Mouse (Mus musculus) hindbrain, embryonic 16.5 days (tissue): ENCODE data around the gene Kif22. TPM values are rescaled to one million over a fixed set of nuclear protein-coding genes. Genes with fewer than 3 reads are reported as not detected.

Experiments used
- ATAC-seq: fragments of 200-750 bp; cut with Nextera tagmentation; 2 replicates; pipeline ENCODE4 v1.8.0; 2017; ENCODE audit warnings: moderate TSS enrichment, moderate library complexity
- H3K27ac ChIP-seq: fragments of 300-500 bp; sonication (generic); 2 replicates; pipeline ENCODE4 v1.5.1; 2014; ENCODE audit warnings: low read depth, mild to moderate bottlenecking, control low read depth, low read length, moderate library complexity
- H3K27me3 ChIP-seq: fragments of 300-500 bp; sonication (generic); replicated peaks from 2 replicates; pipeline ENCODE4 v1.6.1; 2014; ENCODE audit warnings: low read length; ENCODE audit not compliant: control insufficient read depth, insufficient read depth
- H3K36me3 ChIP-seq: fragments of 300-500 bp; sonication (generic); 2 replicates; pipeline ENCODE4 v1.6.1; 2014; ENCODE audit warnings: mild to moderate bottlenecking, low read length, moderate library complexity, mixed read lengths; ENCODE audit not compliant: control insufficient read depth, insufficient read depth
- H3K4me1 ChIP-seq: fragments of 300-500 bp; sonication (generic); 2 replicates; pipeline ENCODE4 v1.6.1; 2014; ENCODE audit warnings: low read depth, low read length; ENCODE audit not compliant: control insufficient read depth, insufficient read depth
- H3K4me2 ChIP-seq: fragments of 300-500 bp; sonication (generic); 2 replicates; pipeline ENCODE4 v1.6.1; 2014; ENCODE audit warnings: mild to moderate bottlenecking, low read length, control low read depth, moderate library complexity
- H3K4me3 ChIP-seq: fragments of 300-500 bp; sonication (generic); 2 replicates; pipeline ENCODE4 v1.5.1; 2014; ENCODE audit warnings: mild to moderate bottlenecking, low read length, control low read depth, moderate library complexity
- H3K9ac ChIP-seq: fragments of 300-500 bp; sonication (generic); 2 replicates; pipeline ENCODE4 v1.6.1; 2014; ENCODE audit warnings: low read depth, mild to moderate bottlenecking, control low read depth, low read length, moderate library complexity
- H3K9me3 ChIP-seq: fragments of 300-500 bp; sonication (generic); 2 replicates; pipeline ENCODE4 v1.6.1; 2014; ENCODE audit warnings: mild to moderate bottlenecking, low read length, moderate library complexity; ENCODE audit not compliant: control insufficient read depth
- WGBS: fragments of 180-500 bp; shearing (Covaris S2); extraction: QIAGEN DNeasy Blood & Tissue Kit; methylation state at CpG from one replicate; pipeline ENCODE4 v1.1.7; 2014; 5-methylcytosine and 5-hydroxymethylcytosine counted together
- microRNA-seq: library from miRNA; unstranded; fragments of <30 nt; microRNA quantifications from one replicate; pipeline ENCODE4, GENCODE M21; 2017
- polyA plus RNA-seq: library from polyadenylated mRNA; unstranded; fragments of >200 nt; fragmentation: Nextera tagmentation; extraction: Ambion mirVana; gene quantifications from 2 replicates; pipeline ENCODE4 v1.2.1, GENCODE M21; 2015

The Kif22 gene
- polyA plus RNA-seq, 1 experiment from 2014 or later = 22.2 TPM

DNA sequence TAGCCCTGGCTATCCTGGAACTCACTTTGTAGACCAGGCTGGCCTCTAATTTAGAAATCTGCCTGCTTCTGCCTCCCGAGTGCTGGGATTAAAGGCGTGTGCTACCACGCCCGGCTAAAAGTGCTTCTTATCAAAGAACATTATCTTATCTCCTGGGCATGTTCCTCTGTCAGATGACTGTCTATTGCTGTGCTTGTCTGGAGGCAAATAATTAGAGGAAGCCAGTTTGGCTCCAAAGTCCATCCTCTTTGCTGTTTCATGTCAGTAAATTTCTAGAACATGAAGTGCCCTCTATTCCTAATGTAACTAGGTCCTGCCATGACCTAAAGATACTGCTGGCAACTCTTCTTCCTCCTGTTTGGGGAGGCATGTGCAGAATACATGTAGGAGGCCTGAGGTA, 60.2 kb downstream of the Kif22 start:
- H3K9me3 ChIP-seq = no peaks in the 10 kb centered on the region
- H3K4me2 ChIP-seq = no peak overlapping the region
- H3K27me3 ChIP-seq = no peaks in the 10 kb centered on the region
- H3K4me3 ChIP-seq = no peak overlapping the region
- H3K9ac ChIP-seq = no peak overlapping the region
- H3K4me1 ChIP-seq = peaks cover 4% of the 10 kb centered on the region
- ATAC-seq = no peak
- H3K36me3 ChIP-seq = peaks cover 15% of the 10 kb centered on the region; the same call in 1 of the 2 replicates
- no peak overlapping the region for H3K27ac ChIP-seq
- WGBS = 99% methylated on average over 4 of the region's 4 CpGs

- Histone ChIP-seq H3K4me3 (no peak overlapping the region), H3K36me3 (peaks cover 15% of the 10 kb centered on the region; the same call in 1 of the 2 replicates), H3K9me3 (no peaks in the 10 kb centered on the region), H3K9ac (no peak overlapping the region), H3K27me3 (no peaks in the 10 kb centered on the region), H3K4me1 (peaks cover 6% of the 10 kb centered on the region), H3K27ac (no peak overlapping the region), H3K4me2 (no peak overlapping the region)
- 80% methylated on average over 2 of the region's 2 CpGs for WGBS
- ATAC-seq = no peak
Observed at GRCm38 (mm10) chr7:126981601-126982000, 60.7 kb downstream of the Kif22 start.

GRCm38 (mm10) chr7:126978841-126979240, 63.4 kb downstream of the Kif22 start:
- no peak for ATAC-seq
- Histone ChIP-seq H3K4me2 (no peak overlapping the region), H3K36me3 (peaks cover 15% of the 10 kb centered on the region; the same call in 1 of the 2 replicates), H3K9me3 (no peaks in the 10 kb centered on the region), H3K9ac (no peak overlapping the region), H3K4me3 (no peak overlapping the region), H3K4me1 (peaks cover 9% of the 10 kb centered on the region), H3K27me3 (no peaks in the 10 kb centered on the region), H3K27ac (no peak overlapping the region)
- 94% methylated on average over 6 of the region's 6 CpGs for WGBS

Small RNAs within 50 kb of the gene (microRNA-seq; reads per million reads assigned to microRNA genes)
- gene Gm44343 = not detected

Other genes starting within 250 kb of the Kif22 start
- gene Ppp4c, start 250.0 kb downstream of the Kif22 start, polyA plus RNA-seq = 157 and 165 TPM in 2 replicates
- 52.8 and 59.4 TPM in 2 replicates for gene Fam57b, start 244.8 kb downstream of the Kif22 start, polyA plus RNA-seq
- 0.49 TPM in 1 of 2 replicates, not detected in the other for gene 4930451I11Rik, start 210.8 kb downstream of the Kif22 start, polyA plus RNA-seq
- 31.1 and 34.0 TPM in 2 replicates for gene Doc2a, start 195.1 kb downstream of the Kif22 start, polyA plus RNA-seq
- 21.1 and 23.6 TPM in 2 replicates for gene Hirip3, start 180.5 kb downstream of the Kif22 start, polyA plus RNA-seq
- gene Ino80e, start 180.1 kb downstream of the Kif22 start, polyA plus RNA-seq = 88.3 and 100 TPM in 2 replicates
- gene Taok2, start 157.8 kb downstream of the Kif22 start, polyA plus RNA-seq = 52.8 and 60.3 TPM in 2 replicates
- 34.0 and 35.9 TPM in 2 replicates for gene Tmem219, start 119.6 kb downstream of the Kif22 start, polyA plus RNA-seq
- 126 and 134 TPM in 2 replicates for gene Kctd13, start 113.6 kb downstream of the Kif22 start, polyA plus RNA-seq
- gene Asphd1, start 92.9 kb downstream of the Kif22 start, polyA plus RNA-seq = 9.4 and 11.5 TPM in 2 replicates
- 54.9 and 56.7 TPM in 2 replicates for gene Sez6l2, start 91.9 kb downstream of the Kif22 start, polyA plus RNA-seq
- 160 and 162 TPM in 2 replicates for gene Cdipt, start 66.6 kb downstream of the Kif22 start, polyA plus RNA-seq
- gene Cdiptos, start 66.4 kb downstream of the Kif22 start, polyA plus RNA-seq = 1.2 and 1.6 TPM in 2 replicates
- 3.9 and 4.8 TPM in 2 replicates for gene Mvp, start 27.9 kb downstream of the Kif22 start, polyA plus RNA-seq
- 0.31 TPM in 1 of 2 replicates, not detected in the other for gene Pagr1b, start 26.0 kb downstream of the Kif22 start, polyA plus RNA-seq
- gene Pagr1a, start 25.1 kb downstream of the Kif22 start, polyA plus RNA-seq = 26.9 and 55.8 TPM in 2 replicates
- gene Gm42742, start 21.4 kb downstream of the Kif22 start, polyA plus RNA-seq = 47.5 and 81.5 TPM in 2 replicates
- 71.4 and 84.6 TPM in 2 replicates for gene Prrt2, start 21.3 kb downstream of the Kif22 start, polyA plus RNA-seq
- 53.9 and 55.0 TPM in 2 replicates for gene Maz, start 15.4 kb downstream of the Kif22 start, polyA plus RNA-seq
- gene Zg16, start 44.9 kb upstream of the Kif22 start, polyA plus RNA-seq = not detected in 2 replicates
- 2.2 and 2.4 TPM in 2 replicates for gene AI467606, start 48.9 kb upstream of the Kif22 start, polyA plus RNA-seq
- gene Qprt, start 79.8 kb upstream of the Kif22 start, polyA plus RNA-seq = 1.1 TPM in 2 replicates
- gene Spn, start 95.4 kb upstream of the Kif22 start, polyA plus RNA-seq = 0.07 TPM in 1 of 2 replicates, not detected in the other
- 70.4 and 72.7 TPM in 2 replicates for gene Cd2bp2, start 153.6 kb upstream of the Kif22 start, polyA plus RNA-seq
- 27.0 and 29.1 TPM in 2 replicates for gene Tbc1d10b, start 166.0 kb upstream of the Kif22 start, polyA plus RNA-seq
- 3.5 and 47.0 TPM in 2 replicates for gene Mylpf, start 166.4 kb upstream of the Kif22 start, polyA plus RNA-seq
- gene Zfp553, start 190.6 kb upstream of the Kif22 start, polyA plus RNA-seq = 42.7 and 49.1 TPM in 2 replicates
- 12.1 and 12.3 TPM in 2 replicates for gene Sept1, start 190.7 kb upstream of the Kif22 start, polyA plus RNA-seq
- 76.8 and 82.6 TPM in 2 replicates for gene Zfp771, start 201.8 kb upstream of the Kif22 start, polyA plus RNA-seq
- 118 and 122 TPM in 2 replicates for gene Dctpp1, start 218.2 kb upstream of the Kif22 start, polyA plus RNA-seq
- 54.2 and 58.9 TPM in 2 replicates for gene Sephs2, start 231.6 kb upstream of the Kif22 start, polyA plus RNA-seq